Mouse (Mus musculus): ENCODE results near the gene Fmo1.
"Not testable (repeated sequence)": the region's sequence is repeated elsewhere in the genome, so short reads cannot be mapped to it uniquely, and the experiment has no call there.

Fmo1 gene

GRCm38 (mm10) chr1:162792306-162793044 is 73.9 kb downstream of the Fmo1 start:
- DNase-seq (ENCODE audit: low spot score): no peak

- DNase-seq (ENCODE audit: low spot score): no peak
Observed at GRCm38 (mm10) chr1:162785222-162785621, 81.2 kb downstream of the Fmo1 start.

- DNase-seq (ENCODE audit: low spot score): no peak
Observed at GRCm38 (mm10) chr1:162783669-162784248, 82.7 kb downstream of the Fmo1 start.

GRCm38 (mm10) chr1:162781035-162781434 is 85.4 kb downstream of the Fmo1 start:
- not testable (repeated sequence) for DNase-seq (ENCODE audit: low spot score)

Data from ovary, postnatal 14 days (tissue).